In the genomic region with DNA sequence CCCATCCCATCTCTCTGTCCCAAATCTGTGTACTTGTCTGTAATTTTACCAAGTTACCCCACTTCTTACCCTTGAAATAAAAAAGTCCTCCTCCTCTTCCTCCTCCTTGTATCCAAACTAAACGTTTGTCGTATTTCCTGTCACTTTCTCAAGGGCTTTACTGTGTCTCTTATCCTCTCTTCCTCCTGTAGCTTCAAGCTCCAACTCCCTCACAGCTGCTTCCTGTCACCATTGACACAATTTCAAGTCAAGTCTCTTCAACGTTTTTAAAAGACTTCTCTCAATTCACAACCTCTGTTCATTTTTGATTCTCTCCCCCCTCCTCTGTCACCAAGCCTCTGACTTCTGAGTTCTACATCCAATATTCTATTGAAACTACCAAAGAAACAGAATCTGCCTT, we compare ENCODE assay signal across 8 mouse cellular contexts. TPM values are rescaled to one million over a fixed set of nuclear protein-coding genes. Genes with fewer than 3 reads are reported as not detected.
A peak's percentile ranks its signal among the peaks of the same experiment; 100 is the strongest.
DNase-seq lines count a peak whose midpoint lies in the region; ATAC-seq lines count a peak whose summit lies in the region.
"Had no signal": no experiment of that assay in that cellular context is flagged by ENCODE, and none has a peak within 500 bp of the region (broad histone marks: within the 10 kb centered on the region; RNA-seq: fewer than 3 reads in every experiment).

Gene F13a1 (minus strand): TSS at position 119 of the 400 bp plus-strand sequence.

- no peak for DNase-seq in liver, embryonic 11.5 days (ENCODE audit: low spot score)
- no peak for DNase-seq in gastrocnemius, postnatal 4 days (ENCODE audit: low spot score in 2 of 2)
- no peak for DNase-seq in right cerebral cortex, adult 18-20 months
- DNase-seq in retina, postnatal 1 day = no peak

- no peak within 1 kb of the TSS for H3K4me3 ChIP-seq in liver, embryonic 12.5 days
- H3K4me3 ChIP-seq in liver, embryonic 11.5 days (ENCODE audit: low read depth, low read length) = no peak within 1 kb of the TSS
- H3K4me3 ChIP-seq in hindbrain, embryonic 15.5 days = no peak within 1 kb of the TSS
- H3K4me3 ChIP-seq in stomach, embryonic 15.5 days (replicated peaks) = no peak within 1 kb of the TSS
- H3K4me3 ChIP-seq: erythroblast, embryonic 14.5 days had no signal

- 0 out of 2 replicates have a peak, but pooled peaks cover 5% of the 10 kb centered on the region for H3K4me1 ChIP-seq in liver, embryonic 12.5 days
- no peaks in the 10 kb centered on the region for H3K4me1 ChIP-seq in liver, embryonic 11.5 days (replicated peaks; ENCODE audit: control insufficient read depth, insufficient read depth, low read length)
- H3K4me1 ChIP-seq in hindbrain, embryonic 15.5 days (replicated peaks) = no peaks in the 10 kb centered on the region
- H3K4me1 ChIP-seq in stomach, embryonic 15.5 days = no peaks in the 10 kb centered on the region

- no peaks in the 10 kb centered on the region for H3K36me3 ChIP-seq in liver, embryonic 12.5 days
- H3K36me3 ChIP-seq in liver, embryonic 11.5 days (ENCODE audit: control insufficient read depth, insufficient read depth, low read length) = no peaks in the 10 kb centered on the region
- no peaks in the 10 kb centered on the region for H3K36me3 ChIP-seq in hindbrain, embryonic 15.5 days
- no peaks in the 10 kb centered on the region for H3K36me3 ChIP-seq in stomach, embryonic 15.5 days

- no peak within 1 kb of the TSS for H3K9ac ChIP-seq in liver, embryonic 12.5 days
- no peak within 1 kb of the TSS for H3K9ac ChIP-seq in liver, embryonic 11.5 days (ENCODE audit: low read depth, low read length)
- no peak within 1 kb of the TSS for H3K9ac ChIP-seq in hindbrain, embryonic 15.5 days
- H3K9ac ChIP-seq in stomach, embryonic 15.5 days = no peak within 1 kb of the TSS

- 18% methylated on average over 3 of the region's 3 CpGs for WGBS in liver, embryonic 12.5 days (ENCODE audit: insufficient replicate concordance)
- 23% methylated on average over 3 of the region's 3 CpGs for WGBS in liver, embryonic 11.5 days
- 74% methylated on average over 3 of the region's 3 CpGs for WGBS in hindbrain, embryonic 15.5 days
- 38% methylated on average over 3 of the region's 3 CpGs for WGBS in stomach, embryonic 15.5 days

- no peak for ATAC-seq in liver, embryonic 12.5 days
- no peak for ATAC-seq in liver, embryonic 11.5 days (replicated peaks; ENCODE audit: low FRiP score)
- ATAC-seq in hindbrain, embryonic 15.5 days (ENCODE audit: low FRiP score, low read depth) = no peak
- no peak for ATAC-seq in stomach, embryonic 15.5 days (ENCODE audit: insufficient read depth, low FRiP score, low read depth)

- H3K27ac ChIP-seq in liver, embryonic 12.5 days = 0 out of 2 replicates have a peak within 1 kb of the TSS, but pooled peaks have one; percentile 20
- H3K27ac ChIP-seq in liver, embryonic 11.5 days (ENCODE audit: low read depth, low read length) = no peak within 1 kb of the TSS
- no peak within 1 kb of the TSS for H3K27ac ChIP-seq in hindbrain, embryonic 15.5 days (replicated peaks)
- H3K27ac ChIP-seq in stomach, embryonic 15.5 days = no peak within 1 kb of the TSS

- no peak within 1 kb of the TSS for H3K4me2 ChIP-seq in liver, embryonic 12.5 days
- no peak within 1 kb of the TSS for H3K4me2 ChIP-seq in liver, embryonic 11.5 days
- no peak within 1 kb of the TSS for H3K4me2 ChIP-seq in hindbrain, embryonic 15.5 days
- H3K4me2 ChIP-seq in stomach, embryonic 15.5 days = no peak within 1 kb of the TSS

- H3K9me3 ChIP-seq in liver, embryonic 12.5 days (replicated peaks) = no peaks in the 10 kb centered on the region
- H3K9me3 ChIP-seq in liver, embryonic 11.5 days (ENCODE audit: control insufficient read depth, low read length) = no peaks in the 10 kb centered on the region
- no peaks in the 10 kb centered on the region for H3K9me3 ChIP-seq in hindbrain, embryonic 15.5 days
- no peaks in the 10 kb centered on the region for H3K9me3 ChIP-seq in stomach, embryonic 15.5 days

- H3K27me3 ChIP-seq in liver, embryonic 12.5 days (replicated peaks) = no peaks in the 10 kb centered on the region
- no peaks in the 10 kb centered on the region for H3K27me3 ChIP-seq in liver, embryonic 11.5 days (replicated peaks; ENCODE audit: control insufficient read depth, insufficient read depth, low read length)
- no peaks in the 10 kb centered on the region for H3K27me3 ChIP-seq in hindbrain, embryonic 15.5 days
- no peaks in the 10 kb centered on the region for H3K27me3 ChIP-seq in stomach, embryonic 15.5 days (replicated peaks)

RNA-seq across cellular contexts. Expression of gene F13a1, which starts in this region (rescaled TPM):
- polyA plus RNA-seq in liver, embryonic 12.5 days (2016; fragmentation: Nextera tagmentation; extraction: Ambion mirVana) = 8.9 and 9.5 TPM in 2 replicates
- polyA plus RNA-seq in liver, embryonic 11.5 days (2014; fragmentation: Nextera tagmentation; extraction: Ambion mirVana) = 7.9 and 10.1 TPM in 2 replicates
- 10 to 100 TPM; 32.0 to 40.7 TPM for total RNA-seq in gastrocnemius, postnatal 4 days (2021)
- 15.3 and 18.8 TPM in 2 replicates for polyA plus RNA-seq in hindbrain, embryonic 15.5 days (2015; fragmentation: Nextera tagmentation; extraction: Ambion mirVana)
- polyA plus RNA-seq in stomach, embryonic 15.5 days (2015; fragmentation: Nextera tagmentation; extraction: Ambion mirVana) = 27.6 TPM in 2 replicates
